Mouse (Mus musculus) hindbrain, postnatal 0 days (tissue): ENCODE data around the gene Psd. TPM values are rescaled to one million over a fixed set of nuclear protein-coding genes. Genes with fewer than 3 reads are reported as not detected.

Source experiments
- ATAC-seq: fragments of 200-750 bp; cut with Nextera tagmentation; 2 replicates; pipeline ENCODE4 v1.8.0; 2017; ENCODE audit warnings: mild to moderate bottlenecking, moderate TSS enrichment, moderate library complexity
- DNase-seq: peaks from one replicate; pipeline ENCODE4 v3.0.0-alpha.2; 2015; ENCODE audit warnings: low spot score
- H3K27ac ChIP-seq: fragments of 300-500 bp; sonication (generic); 2 replicates; pipeline ENCODE4 v1.5.1; 2014; ENCODE audit warnings: mild to moderate bottlenecking
- H3K27me3 ChIP-seq: fragments of 300-500 bp; sonication (generic); 2 replicates; pipeline ENCODE4 v1.6.1; 2014; ENCODE audit warnings: low read length, mixed read lengths; ENCODE audit not compliant: insufficient read depth
- H3K36me3 ChIP-seq: fragments of 300-500 bp; sonication (generic); 2 replicates; pipeline ENCODE4 v1.6.1; 2014; ENCODE audit warnings: low read length, mixed read lengths; ENCODE audit not compliant: insufficient read depth
- H3K4me1 ChIP-seq: fragments of 300-500 bp; sonication (generic); 2 replicates; pipeline ENCODE4 v1.6.1; 2014; ENCODE audit warnings: antibody characterized with exemption, low read length, mixed read lengths; ENCODE audit not compliant: insufficient read depth
- H3K4me2 ChIP-seq: fragments of 300-500 bp; sonication (generic); 2 replicates; pipeline ENCODE4 v1.6.1; 2014; ENCODE audit warnings: low read depth, mild to moderate bottlenecking, low read length, moderate library complexity, mixed read lengths
- H3K4me3 ChIP-seq: fragments of 300-500 bp; sonication (generic); 2 replicates; pipeline ENCODE4 v1.5.1; 2014; ENCODE audit warnings: low read length
- H3K9ac ChIP-seq: fragments of 300-500 bp; sonication (generic); replicated peaks from 2 replicates; pipeline ENCODE4 v1.6.1; 2014; ENCODE audit warnings: mild to moderate bottlenecking, low read length, moderate library complexity, mixed read lengths
- H3K9me3 ChIP-seq: fragments of 300-500 bp; sonication (generic); 2 replicates; pipeline ENCODE4 v1.6.1; 2016; ENCODE audit warnings: low read length, mixed read lengths
- CTCF ChIP-seq: IDR thresholded peaks from 2 replicates; pipeline ENCODE4 v1.5.1; 2016; ENCODE audit warnings: antibody characterized with exemption, control low read depth, low read depth
- WGBS: fragments of 180-500 bp; shearing (Covaris S2); extraction: QIAGEN DNeasy Blood & Tissue Kit; methylation state at CpG from one replicate; pipeline ENCODE4 v1.1.7; 2014; 5-methylcytosine and 5-hydroxymethylcytosine counted together
- polyA plus RNA-seq: library from polyadenylated mRNA; unstranded; fragments of >200 nt; fragmentation: Nextera tagmentation; extraction: Ambion mirVana; gene quantifications from 2 replicates; pipeline ENCODE4 v1.2.1, GENCODE M21; 2015
- total RNA-seq: library from RNA; depleted of rRNA; stranded (reverse); fragments of >200 nt; gene quantifications from 2 replicates; pipeline ENCODE4 v1.2.3, GENCODE M21; 2014; rRNA removed

The Psd gene
- total RNA-seq (380 and 396 TPM in 2 replicates), polyA plus RNA-seq (115 and 123 TPM in 2 replicates)

DNA sequence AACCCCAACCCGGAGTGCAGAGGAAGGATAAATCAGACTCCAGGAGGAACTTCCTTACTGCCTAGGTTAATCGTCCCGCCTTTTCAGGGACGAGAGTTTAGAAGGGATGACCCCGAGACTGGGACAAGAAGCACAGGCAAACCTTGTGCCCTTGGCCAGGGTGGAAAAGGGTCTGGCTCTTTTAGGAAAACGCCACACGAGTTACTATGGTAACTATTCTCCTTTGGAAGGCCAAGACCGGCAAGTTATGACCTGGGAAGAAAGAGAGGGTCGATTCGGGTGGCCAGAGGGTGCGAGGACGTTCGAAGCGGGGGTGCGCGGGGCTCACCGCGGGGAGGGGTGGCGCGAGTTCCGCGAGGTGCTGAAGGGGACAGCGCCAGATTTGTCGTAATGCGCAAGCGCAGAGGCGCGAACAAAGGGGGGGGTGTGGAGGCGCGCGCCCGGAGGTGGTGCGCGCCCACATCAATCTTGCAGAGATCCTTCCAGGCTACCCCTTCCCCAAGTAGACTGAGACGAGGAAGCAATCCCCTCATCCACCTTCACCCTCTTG lies at the start of gene Psd:
TSS of gene Psd (minus strand) at position 401 of the 550 bp plus-strand sequence.
- peaks cover 16% of the 10 kb centered on the region for H3K4me1 ChIP-seq
- TF ChIP-seq CTCF = no peak
- peak within 1 kb of the TSS; percentile 59 for H3K9ac ChIP-seq
- no peaks in the 10 kb centered on the region for H3K27me3 ChIP-seq
- peaks cover 12% of the 10 kb centered on the region; the same call in 1 of the 2 replicates for H3K36me3 ChIP-seq
- peak within 1 kb of the TSS; percentile 59 for H3K4me3 ChIP-seq
- peak within 1 kb of the TSS; percentile 91 for H3K4me2 ChIP-seq
- DNase-seq (peak; percentile 88), ATAC-seq (no peak)
- under 1% methylated on average over 35 of the region's 35 CpGs for WGBS
- no peaks in the 10 kb centered on the region for H3K9me3 ChIP-seq
- H3K27ac ChIP-seq = peak within 1 kb of the TSS; percentile 95

DNA sequence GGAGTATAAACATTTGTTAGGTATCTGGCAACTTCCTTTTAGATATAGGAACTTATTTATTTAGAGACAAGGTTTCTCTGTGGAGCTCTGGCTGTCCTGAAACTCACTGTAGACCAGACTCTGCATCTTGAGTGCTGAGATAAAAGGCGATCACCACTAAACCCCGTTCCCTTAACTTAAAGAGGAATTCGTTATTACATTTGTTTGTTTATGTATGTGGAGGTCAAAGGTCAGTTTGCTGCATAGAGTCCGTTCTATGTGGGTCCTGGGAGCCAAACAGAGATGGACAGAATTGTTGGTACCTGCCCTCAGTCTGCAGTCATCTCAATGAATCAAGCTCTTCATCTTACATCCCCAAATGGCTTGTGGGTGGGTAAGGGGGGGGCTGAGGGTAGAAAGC lies 48.9 kb upstream of the Psd start:
- Histone ChIP-seq H3K9ac (no peak overlapping the region), H3K4me2 (no peak overlapping the region), H3K27ac (peak overlapping the region; percentile 36), H3K36me3 (peaks cover 43% of the 10 kb centered on the region), H3K4me3 (no peak overlapping the region), H3K27me3 (no peaks in the 10 kb centered on the region), H3K9me3 (no peaks in the 10 kb centered on the region), H3K4me1 (no peaks in the 10 kb centered on the region)
- ATAC-seq = no peak
- no peak for DNase-seq
- 64% methylated on average over 4 of the region's 4 CpGs for WGBS
- TF ChIP-seq CTCF = no peak

DNA sequence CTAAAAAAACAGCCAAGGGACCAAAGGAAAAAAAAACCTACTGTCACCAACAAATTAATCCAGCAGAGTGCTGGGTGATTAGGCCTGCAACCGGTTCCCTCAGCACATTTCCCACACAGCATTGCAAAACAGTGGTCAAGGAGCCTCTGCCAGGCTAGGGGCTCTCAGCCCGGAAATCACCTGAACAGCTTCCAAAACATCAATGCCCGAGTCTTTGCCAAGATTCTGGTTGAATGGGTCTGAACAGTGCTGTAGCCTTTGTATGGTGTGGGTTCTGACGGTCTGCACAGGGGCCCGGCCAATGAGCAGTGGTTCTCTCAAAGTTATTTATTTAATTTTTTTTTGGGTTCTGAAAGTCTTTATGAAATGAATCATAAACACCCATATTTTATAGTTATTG lies 48.5 kb upstream of the Psd start:
- H3K4me1 ChIP-seq = no peaks in the 10 kb centered on the region

DNA sequence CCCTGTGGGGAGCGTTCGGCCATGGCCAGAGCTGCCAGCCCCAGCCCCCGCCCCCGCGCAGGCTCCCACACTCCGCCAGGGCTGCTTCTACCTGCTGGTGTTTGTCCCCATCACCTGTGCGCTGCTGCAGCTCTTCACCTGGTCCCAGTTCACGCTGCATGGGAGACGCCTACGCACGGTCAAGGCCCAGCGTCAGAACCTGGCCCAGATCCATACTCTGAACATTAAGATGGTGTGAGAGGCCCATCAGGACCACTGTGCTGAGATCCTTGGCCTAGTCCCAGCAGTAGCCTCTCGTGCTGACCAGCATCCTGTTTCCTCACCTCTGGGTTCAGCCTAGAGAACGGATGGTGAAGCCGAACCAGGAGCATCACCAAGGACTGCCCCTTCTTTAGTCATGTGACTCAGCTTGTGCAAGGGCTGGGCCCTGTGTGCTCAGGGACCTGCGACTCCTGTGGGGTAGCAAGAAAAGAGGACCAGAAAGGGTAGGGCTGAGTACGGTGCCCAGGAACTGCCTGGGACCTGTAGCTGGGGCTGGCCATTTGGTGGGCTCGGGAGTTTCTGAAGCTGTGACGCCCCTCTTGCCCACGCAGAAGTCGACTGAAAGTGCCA lies 47.6 kb upstream of the Psd start:
- Histone ChIP-seq H3K4me2 (no peak overlapping the region), H3K4me3 (no peak overlapping the region), H3K4me1 (no peaks in the 10 kb centered on the region), H3K36me3 (peaks cover 30% of the 10 kb centered on the region), H3K27me3 (no peaks in the 10 kb centered on the region), H3K9ac (no peak overlapping the region; the same call in 1 of the 2 replicates), H3K9me3 (no peaks in the 10 kb centered on the region), H3K27ac (peak overlapping the region; percentile 58)
- no peak for DNase-seq
- TF ChIP-seq CTCF = no peak
- ATAC-seq = no peak
- WGBS = 42% methylated on average over 21 of the region's 21 CpGs

More for the DNA sequence above, 48.5 kb upstream of the Psd start:
- Histone ChIP-seq H3K27me3 (no peaks in the 10 kb centered on the region), H3K9me3 (no peaks in the 10 kb centered on the region), H3K4me2 (no peak overlapping the region), H3K27ac (0 out of 2 replicates have a peak overlapping the region, but pooled peaks have one; percentile 58), H3K4me3 (no peak overlapping the region), H3K36me3 (peaks cover 39% of the 10 kb centered on the region), H3K9ac (no peak overlapping the region)
- WGBS = 30% methylated on average over 5 of the region's 5 CpGs
- ATAC-seq = peak; percentile 55; the same call in 1 of the 2 replicates
- TF ChIP-seq CTCF = no peak
- peak; percentile 71 for DNase-seq

DNA sequence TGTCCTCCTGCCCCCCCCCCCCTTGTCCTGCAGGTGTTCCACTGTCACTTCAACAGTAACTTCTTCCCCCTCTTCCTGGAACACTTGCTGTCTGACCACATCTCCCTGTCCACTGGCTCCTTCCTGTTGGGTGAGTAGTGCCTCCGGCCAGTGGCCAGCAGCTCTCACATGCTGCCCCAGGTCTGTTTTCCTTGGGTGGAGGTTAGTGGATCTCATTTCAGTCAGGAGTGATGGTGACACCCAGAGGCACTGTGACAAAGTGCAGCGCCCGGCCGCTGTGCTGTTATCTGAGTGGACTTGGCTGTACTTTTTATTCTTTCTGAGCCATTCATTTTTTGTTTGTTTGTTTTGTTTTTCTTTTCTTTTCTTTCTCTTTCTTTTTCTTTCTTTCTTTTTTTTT lies 42.2 kb upstream of the Psd start:
- no peak overlapping the region for H3K4me3 ChIP-seq
- peak; percentile 76 for TF ChIP-seq CTCF
- no peaks in the 10 kb centered on the region for H3K27me3 ChIP-seq
- ATAC-seq = peak; percentile 78; the same call in 1 of the 2 replicates
- H3K9me3 ChIP-seq = no peaks in the 10 kb centered on the region
- no peak overlapping the region for H3K27ac ChIP-seq
- no peaks in the 10 kb centered on the region for H3K4me1 ChIP-seq
- H3K9ac ChIP-seq = no peak overlapping the region
- DNase-seq = peak; percentile 78
- H3K4me2 ChIP-seq = no peak overlapping the region
- WGBS = 31% methylated on average over 4 of the region's 4 CpGs
- H3K36me3 ChIP-seq = no peaks in the 10 kb centered on the region

DNA sequence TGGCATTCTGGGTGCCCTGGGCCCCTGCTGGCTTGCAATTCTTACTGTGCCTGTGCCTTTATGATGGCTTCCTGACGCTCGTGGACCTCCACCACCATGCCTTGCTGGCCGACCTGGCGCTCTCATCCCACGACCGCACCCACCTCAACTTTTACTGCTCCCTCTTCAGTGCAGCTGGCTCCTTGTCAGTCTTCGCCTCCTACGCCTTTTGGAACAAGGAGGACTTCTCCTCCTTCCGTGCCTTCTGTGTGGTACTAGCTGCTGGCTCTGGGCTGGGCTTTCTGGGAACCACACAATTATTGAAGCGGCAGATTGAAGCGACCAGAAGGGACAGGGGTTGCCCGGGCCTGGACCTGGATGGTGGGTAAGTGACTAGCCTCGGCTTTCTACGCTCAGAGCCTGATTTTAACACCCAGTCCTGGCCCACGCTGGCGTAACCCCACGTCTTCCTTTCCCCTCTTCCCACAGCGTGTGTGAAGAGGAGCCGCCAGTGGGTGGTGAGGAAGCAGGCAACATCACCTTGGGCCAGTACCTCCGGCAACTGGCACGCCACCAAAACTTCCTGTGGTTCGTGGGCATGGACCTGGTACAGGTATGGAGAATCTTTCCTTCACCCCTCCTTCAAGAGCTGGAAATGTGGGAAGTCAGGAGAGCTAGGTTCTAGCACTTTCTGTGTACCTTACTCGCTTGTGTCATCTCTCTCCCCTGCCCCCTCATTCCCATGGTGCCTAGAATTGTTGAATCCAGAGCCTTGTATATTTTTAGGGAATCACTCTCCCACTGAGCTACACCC lies 41.0 kb upstream of the Psd start:
- DNase-seq (no peak), ATAC-seq (no peak)
- Histone ChIP-seq H3K36me3 (no peaks in the 10 kb centered on the region), H3K4me1 (no peaks in the 10 kb centered on the region), H3K27me3 (no peaks in the 10 kb centered on the region), H3K9me3 (no peaks in the 10 kb centered on the region), H3K4me2 (no peak overlapping the region), H3K27ac (no peak overlapping the region), H3K9ac (no peak overlapping the region), H3K4me3 (no peak overlapping the region)
- 89% methylated on average over 23 of the region's 23 CpGs for WGBS
- TF ChIP-seq CTCF = no peak
